Mouse (Mus musculus) myocyte (in vitro differentiated cells): ENCODE data around the gene Khdc3. TPM values are rescaled to one million over a fixed set of nuclear protein-coding genes. Genes with fewer than 3 reads are reported as not detected.

Experiments
- H3K27me3 ChIP-seq: one replicate; pipeline ENCODE4 v1.6.1; 2011; ENCODE audit not compliant: control insufficient read depth, insufficient read depth, insufficient read length
- H3K36me3 ChIP-seq: one replicate; pipeline ENCODE4 v1.6.1; 2011; ENCODE audit not compliant: control insufficient read depth, insufficient read depth
- H3K4me2 ChIP-seq: one replicate; pipeline ENCODE4 v1.6.1; 2011; ENCODE audit warnings: low read depth, control low read depth
- H3K4me3 ChIP-seq: one replicate; pipeline ENCODE4 v1.5.1; 2011; ENCODE audit warnings: mild to moderate bottlenecking, control low read depth, moderate library complexity
- H3K79me2 ChIP-seq: one replicate; pipeline ENCODE4 v1.6.1; 2011; ENCODE audit not compliant: control insufficient read depth, insufficient read depth
- H3ac ChIP-seq: one replicate; pipeline ENCODE4 v1.6.1; 2011; ENCODE audit not compliant: control insufficient read depth, insufficient read length
- CEBPB ChIP-seq: IDR thresholded peaks from 2 replicates; pipeline ENCODE4 v1.6.1; 2011; ENCODE audit warnings: mild to moderate bottlenecking, moderate library complexity; ENCODE audit not compliant: poor library complexity, insufficient read depth, severe bottlenecking
- E2F4 ChIP-seq: IDR thresholded peaks from one replicate; pipeline ENCODE4 v1.6.1; 2011; ENCODE audit warnings: mild to moderate bottlenecking, control low read depth, moderate library complexity; ENCODE audit not compliant: insufficient read depth
- MAX ChIP-seq: IDR thresholded peaks from one replicate; pipeline ENCODE4 v1.6.1; 2011; ENCODE audit warnings: low read depth, mild to moderate bottlenecking, control low read depth
- MYOD1 ChIP-seq, 3 experiments: IDR thresholded peaks; one replicate each; pipeline ENCODE4 v1.6.1; 2011; ENCODE audit warnings: control low read depth in 2 of 3, low read depth in 2 of 3, mild to moderate bottlenecking in 2 of 3, moderate library complexity in 1 of 3; ENCODE audit not compliant: insufficient read length in 2 of 3, control insufficient read depth in 1 of 3
- MYOG ChIP-seq, 3 experiments: IDR thresholded peaks; one replicate each; pipeline ENCODE4 v1.6.1; 2011; ENCODE audit warnings: control low read depth in 2 of 3, low read depth in 2 of 3, mild to moderate bottlenecking in 2 of 3; ENCODE audit not compliant: insufficient read length in 2 of 3, control insufficient read depth in 1 of 3, insufficient read depth in 1 of 3
- POLR2A ChIP-seq: IDR thresholded peaks from one replicate; pipeline ENCODE4 v1.6.1; 2011; ENCODE audit warnings: low read depth, mild to moderate bottlenecking, control low read depth, moderate library complexity; ENCODE audit not compliant: insufficient read length
- POLR2AphosphoS2 ChIP-seq: IDR thresholded peaks from one replicate; pipeline ENCODE4 v1.6.1; 2011; ENCODE audit warnings: low read depth, control low read depth; ENCODE audit not compliant: insufficient read length
- REST ChIP-seq: IDR thresholded peaks from one replicate; pipeline ENCODE4 v1.6.1; 2011; ENCODE audit warnings: mild to moderate bottlenecking, control low read depth, moderate library complexity; ENCODE audit not compliant: insufficient read depth, insufficient read length
- SRF ChIP-seq: IDR thresholded peaks from one replicate; pipeline ENCODE4 v1.6.1; 2011; ENCODE audit warnings: low read depth; ENCODE audit not compliant: control insufficient read depth, insufficient read length
- TCF12 ChIP-seq: IDR thresholded peaks from one replicate; pipeline ENCODE4 v1.6.1; 2011; ENCODE audit warnings: mild to moderate bottlenecking, control low read depth; ENCODE audit not compliant: poor library complexity, insufficient read depth, severe bottlenecking
- TCF3 ChIP-seq: IDR thresholded peaks from one replicate; pipeline ENCODE4 v1.6.1; 2011; ENCODE audit warnings: low read depth, control low read depth; ENCODE audit not compliant: insufficient read length
- USF1 ChIP-seq: IDR thresholded peaks from one replicate; pipeline ENCODE4 v1.6.1; 2011; ENCODE audit warnings: low read depth, mild to moderate bottlenecking, control low read depth, moderate library complexity
- polyA plus RNA-seq: library from polyadenylated mRNA; unstranded; fragments of >200 nt; fragmentation: generic; extraction: Trizol; gene quantifications from one replicate; pipeline ENCODE4 v1.2.1, GENCODE M21; 2012; ENCODE audit warnings: missing spikeins

Gene Khdc3
- polyA plus RNA-seq, 1 experiment: not detected

DNA sequence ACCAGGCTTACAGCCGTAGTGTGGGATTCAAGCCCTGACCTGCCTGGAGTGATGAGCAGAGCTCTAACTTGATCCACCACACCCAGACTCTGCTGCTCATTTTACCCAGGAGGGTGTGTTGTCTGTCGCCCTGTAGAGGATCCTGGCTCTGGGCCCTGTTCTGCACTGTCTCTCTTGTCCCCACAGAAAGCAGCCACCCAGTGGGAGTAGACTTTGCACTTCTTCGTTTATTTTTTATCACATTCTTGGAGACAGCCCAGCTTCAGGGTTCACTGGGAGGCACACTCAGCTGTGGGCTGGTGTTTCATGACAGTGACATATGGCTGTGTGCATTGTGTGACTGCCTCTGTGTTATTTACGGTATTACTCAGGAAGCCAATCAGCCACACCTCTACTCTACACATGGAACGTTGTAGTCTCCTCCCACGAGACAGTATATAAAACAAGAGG is 33.4 kb upstream of the Khdc3 start:
- H3K79me2 ChIP-seq: no peaks in the 10 kb centered on the region
- H3K4me2 ChIP-seq: no peak overlapping the region
- H3ac ChIP-seq: no peak overlapping the region
- H3K36me3 ChIP-seq: no peaks in the 10 kb centered on the region
- H3K27me3 ChIP-seq: peaks cover 9% of the 10 kb centered on the region
- H3K4me3 ChIP-seq: no peak overlapping the region
- TF ChIP-seq SRF (no peak), TCF12 (no peak), POLR2AphosphoS2 (no peak), POLR2A (no peak), USF1 (no peak), TCF3 (no peak), CEBPB (no peak), REST (no peak), MAX (no peak), E2F4 (no peak), MYOG (IDR thresholded peaks at IDR 0.05; ENCODE audit: control insufficient read depth in 1 of 3, insufficient read depth in 1 of 3, insufficient read length in 2 of 3, low read depth in 2 of 3) (no peak)

DNA sequence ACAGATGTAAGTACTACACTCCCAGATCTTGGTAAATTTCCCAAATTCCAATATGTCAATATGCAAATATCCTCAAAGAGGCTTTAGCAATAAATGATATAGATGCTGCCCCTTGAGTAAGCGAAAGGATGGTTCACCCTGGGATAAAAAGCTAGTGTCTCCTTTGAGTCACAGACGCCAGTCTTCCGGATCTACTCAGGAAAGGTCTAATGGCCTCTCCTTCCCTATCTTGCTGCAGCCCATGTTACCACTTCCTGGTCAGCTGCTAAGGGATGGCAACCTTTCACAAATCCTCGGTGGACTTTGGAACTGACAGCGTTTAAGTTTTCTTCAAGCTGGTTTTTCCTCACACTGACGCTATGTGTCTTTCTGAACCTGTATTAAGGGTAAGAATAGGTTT is 32.9 kb upstream of the Khdc3 start:
- H3K4me2 ChIP-seq: no peak overlapping the region
- H3K36me3 ChIP-seq: no peaks in the 10 kb centered on the region
- TF ChIP-seq SRF (no peak), CEBPB (no peak), POLR2AphosphoS2 (no peak), REST (no peak), TCF12 (no peak), POLR2A (no peak), USF1 (no peak), E2F4 (no peak), MAX (no peak), MYOG (IDR thresholded peaks at IDR 0.05; ENCODE audit: control insufficient read depth in 1 of 3, insufficient read depth in 1 of 3, insufficient read length in 2 of 3, low read depth in 2 of 3) (no peak), MYOD1 (IDR thresholded peaks at IDR 0.05; ENCODE audit: control insufficient read depth in 1 of 3, insufficient read length in 2 of 3, low read depth in 2 of 3) (no peak), TCF3 (no peak)
- no peak overlapping the region for H3ac ChIP-seq
- H3K79me2 ChIP-seq: no peaks in the 10 kb centered on the region
- peaks cover 9% of the 10 kb centered on the region for H3K27me3 ChIP-seq
- no peak overlapping the region for H3K4me3 ChIP-seq

DNA sequence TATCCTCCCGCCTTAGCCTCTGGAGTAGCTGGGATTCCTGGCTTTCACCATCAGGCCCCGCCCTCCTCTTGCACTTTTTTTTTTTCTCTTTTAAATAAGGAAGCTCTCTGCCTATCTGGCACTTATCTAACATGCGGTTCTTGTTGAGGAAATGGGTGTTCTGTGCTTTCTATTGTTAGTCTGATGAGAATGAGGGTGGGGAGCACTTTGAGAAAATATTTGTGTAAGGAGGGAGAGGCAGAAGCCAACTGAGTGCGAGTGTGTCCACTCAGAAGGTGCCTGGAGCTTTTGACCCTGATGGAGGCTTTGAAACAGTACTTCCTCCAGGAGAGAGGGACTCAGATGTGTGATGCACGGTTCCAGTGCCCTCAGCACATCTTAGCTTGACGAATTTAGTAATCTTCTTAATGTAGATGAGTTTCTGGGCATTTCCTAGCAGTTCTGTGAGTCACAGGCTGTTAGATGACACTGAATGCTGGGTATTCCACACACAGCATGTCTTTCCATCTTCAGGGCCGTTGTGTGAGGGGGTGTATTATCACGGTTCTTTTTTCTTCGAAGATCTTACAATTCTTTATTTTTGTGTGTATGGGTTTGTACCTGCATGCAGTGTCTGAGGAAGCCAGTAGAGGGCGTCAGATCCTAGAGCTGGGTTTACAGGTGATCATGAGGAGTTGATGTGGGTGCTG is 30.5 kb upstream of the Khdc3 start:
- Histone ChIP-seq H3K4me2 (no peak overlapping the region), H3ac (no peak overlapping the region), H3K79me2 (no peaks in the 10 kb centered on the region), H3K4me3 (no peak overlapping the region), H3K27me3 (peaks cover 19% of the 10 kb centered on the region), H3K36me3 (no peaks in the 10 kb centered on the region)
- TF ChIP-seq USF1: no peak
- TF ChIP-seq E2F4: no peak
- no peak for TF ChIP-seq POLR2A
- no peak for TF ChIP-seq MYOG (IDR thresholded peaks at IDR 0.05; ENCODE audit: control insufficient read depth in 1 of 3, insufficient read depth in 1 of 3, insufficient read length in 2 of 3, low read depth in 2 of 3)
- TF ChIP-seq TCF3: no peak
- no peak for TF ChIP-seq MYOD1 (IDR thresholded peaks at IDR 0.05; ENCODE audit: control insufficient read depth in 1 of 3, insufficient read length in 2 of 3, low read depth in 2 of 3)
- TF ChIP-seq TCF12: no peak
- no peak for TF ChIP-seq POLR2AphosphoS2
- TF ChIP-seq CEBPB: no peak

DNA sequence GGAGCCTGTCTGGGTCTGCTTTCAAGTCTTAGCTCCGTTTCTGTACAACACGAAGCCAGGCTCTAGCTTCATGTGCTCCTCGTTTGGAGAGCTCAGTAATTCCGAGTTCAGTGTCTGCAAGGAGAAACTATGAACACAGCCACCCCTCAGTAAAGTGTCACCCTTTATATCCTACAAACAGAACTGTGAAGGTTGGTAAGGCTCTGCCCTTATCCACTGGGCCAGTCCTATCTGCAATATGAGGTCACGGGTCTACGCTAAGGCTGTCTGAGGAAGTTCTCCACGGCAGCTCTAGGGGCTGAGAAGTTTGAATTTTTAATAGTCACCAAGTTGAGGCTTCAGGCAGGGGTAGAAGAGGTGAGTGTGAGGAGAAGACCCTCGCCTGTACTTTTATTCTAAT is 29.2 kb upstream of the Khdc3 start:
- Histone ChIP-seq H3K4me2 (no peak overlapping the region), H3K27me3 (peaks cover 19% of the 10 kb centered on the region), H3K4me3 (no peak overlapping the region), H3ac (no peak overlapping the region), H3K36me3 (no peaks in the 10 kb centered on the region), H3K79me2 (no peaks in the 10 kb centered on the region)
- no peak for TF ChIP-seq POLR2A
- no peak for TF ChIP-seq TCF3
- TF ChIP-seq MYOG (IDR thresholded peaks at IDR 0.05; ENCODE audit: control insufficient read depth in 1 of 3, insufficient read depth in 1 of 3, insufficient read length in 2 of 3, low read depth in 2 of 3): no peak
- no peak for TF ChIP-seq CEBPB
- TF ChIP-seq REST: no peak
- no peak for TF ChIP-seq E2F4
- no peak for TF ChIP-seq MAX
- no peak for TF ChIP-seq POLR2AphosphoS2
- TF ChIP-seq USF1: no peak
- no peak for TF ChIP-seq MYOD1 (IDR thresholded peaks at IDR 0.05; ENCODE audit: control insufficient read depth in 1 of 3, insufficient read length in 2 of 3, low read depth in 2 of 3)
- TF ChIP-seq TCF12: no peak
- TF ChIP-seq SRF: no peak
